ENCODE assay signal across 16 mouse cellular contexts in the genomic region with DNA sequence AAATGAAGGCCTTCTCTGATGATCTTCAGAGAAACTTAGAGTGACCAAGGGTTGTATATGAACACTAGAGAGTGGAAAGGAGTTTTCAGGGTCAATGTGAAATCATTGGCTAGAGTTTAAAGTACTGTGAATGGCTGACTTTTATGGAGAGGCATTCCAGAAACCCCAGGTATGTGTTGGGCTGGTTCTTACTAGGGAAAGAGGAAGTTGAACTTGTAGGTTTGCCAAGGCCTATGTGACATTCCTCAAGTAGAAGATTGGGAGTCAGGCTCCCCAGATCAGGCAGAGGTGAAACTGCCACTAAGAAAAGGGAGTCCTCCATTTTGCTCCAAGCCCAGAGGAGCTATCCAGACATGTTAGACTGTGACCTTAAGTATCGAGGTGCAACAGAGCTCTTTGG.
DNase-seq lines count a peak whose midpoint lies in the region; TF ChIP-seq lines count a peak whose summit lies in the region.
"Had no signal": no experiment of that assay in that cellular context is flagged by ENCODE, and none has a peak within 500 bp of the region (broad histone marks: within the 10 kb centered on the region; RNA-seq: fewer than 3 reads in every experiment).

No protein-coding gene starts in this region.

- peak; percentile 39 for DNase-seq in heart, adult 11 months
- DNase-seq in heart, postnatal 4 days = no peak
- DNase-seq in kidney, adult 9 months = peak; percentile 58
- DNase-seq in kidney, adult 18-20 months = no peak
- peak; percentile 4 to 33 for DNase-seq in lung, adult 18-20 months
- DNase-seq in lung, postnatal 4 days = no peak
- DNase-seq in thymus, postnatal 14 days = no peak
- DNase-seq: adrenal gland, postnatal 14 days; cerebellum, adult 11-12 months; cerebellum, adult 9-10 months; cerebellum, postnatal 25 days; gastrocnemius, postnatal 10 days had no signal

- H3K4me1 ChIP-seq in cortical plate, adult 2 months (ENCODE audit: control insufficient read depth, insufficient read depth, low read length) = peaks cover 4% of the 10 kb centered on the region; the same call in 1 of the 2 replicates
- H3K4me1 ChIP-seq: embryonic facial prominence, embryonic 13.5 days; heart, embryonic 12.5 days had no signal

- no peak for TF ChIP-seq CTCF in cortical plate, adult 2 months (IDR thresholded peaks at IDR 0.05; ENCODE audit: extremely low read depth, insufficient read depth, low read length)

- TF ChIP-seq POLR2A in cortical plate, adult 2 months (IDR thresholded peaks at IDR 0.05; ENCODE audit: extremely low read depth, insufficient read depth, low read length) = no peak

- H3K27ac ChIP-seq in cortical plate, adult 2 months (ENCODE audit: insufficient read depth, low read length) = peak overlapping the region; percentile 87; the same call in 1 of the 2 replicates
- H3K27ac ChIP-seq: embryonic facial prominence, embryonic 13.5 days; forebrain, embryonic 12.5 days had no signal

- no peak overlapping the region for H3K4me3 ChIP-seq in cortical plate, adult 2 months (ENCODE audit: insufficient read depth, low read length)
- H3K4me3 ChIP-seq: embryonic facial prominence, embryonic 13.5 days; forebrain, embryonic 12.5 days; heart, embryonic 12.5 days had no signal

Comparison
In these comparisons a context has a peak if more than half of its experiments do, and no peak if none do; other contexts are left out.
1. DNase-seq: peak in heart, adult 11 months (single experiment), kidney, adult 9 months (single experiment) and lung, adult 18-20 months (2 of 2); none in heart, postnatal 4 days (single experiment), kidney, adult 18-20 months (single experiment), lung, postnatal 4 days (0 of 2) and thymus, postnatal 14 days (single experiment).